Mouse (Mus musculus) adrenal gland, adult 2 months (tissue): ENCODE data around the gene Dync1i2. TPM values are rescaled to one million over a fixed set of nuclear protein-coding genes. Genes with fewer than 3 reads are reported as not detected.
A peak's percentile ranks its signal among the peaks of the same experiment; 100 is the strongest.

Source experiments
- DNase-seq: peaks from one replicate; pipeline ENCODE4 v3.0.0; 2021
- polyA plus RNA-seq: library from polyadenylated mRNA; depleted of rRNA; stranded (reverse); fragments of >200 nt; gene quantifications from 2 replicates; pipeline ENCODE4 v1.2.3, GENCODE M21; 2012
- total RNA-seq, 2 experiments: library from RNA; stranded (reverse); gene quantifications; 2 replicates each; pipeline ENCODE4 v1.2.3; 2021

The Dync1i2 gene
- total and polyA plus RNA-seq, 3 experiments = 4.8 to 102 (median 93.0) TPM

- no peak for DNase-seq
These were observed 57.8 kb downstream of the Dync1i2 start for GRCm38 (mm10) chr2:71269332-71269731.

GRCm38 (mm10) chr2:71270085-71270484 is 58.6 kb downstream of the Dync1i2 start:
- DNase-seq = no peak

- DNase-seq = peak; percentile 85
These were observed 62.6 kb downstream of the Dync1i2 start for GRCm38 (mm10) chr2:71273955-71274679.

- no peak for DNase-seq
These were observed 64.2 kb downstream of the Dync1i2 start for GRCm38 (mm10) chr2:71275734-71276133.

GRCm38 (mm10) chr2:71278791-71279775 is 67.6 kb downstream of the Dync1i2 start:
- no peak for DNase-seq

GRCm38 (mm10) chr2:71281981-71282380 is 70.5 kb downstream of the Dync1i2 start:
- DNase-seq = no peak

- DNase-seq = no peak
These were observed 78.7 kb downstream of the Dync1i2 start for GRCm38 (mm10) chr2:71290107-71290775.

GRCm38 (mm10) chr2:71291566-71291965 is 80.1 kb downstream of the Dync1i2 start:
- no peak for DNase-seq

GRCm38 (mm10) chr2:71293983-71294382 is 82.5 kb downstream of the Dync1i2 start:
- DNase-seq = no peak

GRCm38 (mm10) chr2:71294489-71294888 is 83.0 kb downstream of the Dync1i2 start:
- no peak for DNase-seq

GRCm38 (mm10) chr2:71295844-71296243 is 84.3 kb downstream of the Dync1i2 start:
- DNase-seq = no peak

GRCm38 (mm10) chr2:71297501-71297900 is 86.0 kb downstream of the Dync1i2 start:
- no peak for DNase-seq

- no peak for DNase-seq
These were observed 87.2 kb downstream of the Dync1i2 start for GRCm38 (mm10) chr2:71298729-71299128.

- DNase-seq = no peak
These were observed 90.7 kb downstream of the Dync1i2 start for GRCm38 (mm10) chr2:71302156-71302663.

- DNase-seq = no peak
These were observed 91.7 kb downstream of the Dync1i2 start for GRCm38 (mm10) chr2:71303221-71303620.

GRCm38 (mm10) chr2:71304821-71305220 is 93.3 kb downstream of the Dync1i2 start:
- no peak for DNase-seq

GRCm38 (mm10) chr2:71306357-71306756 is 94.9 kb downstream of the Dync1i2 start:
- no peak for DNase-seq

GRCm38 (mm10) chr2:71309726-71310125 is 98.2 kb downstream of the Dync1i2 start:
- no peak for DNase-seq

GRCm38 (mm10) chr2:71312067-71312466 is 100.6 kb downstream of the Dync1i2 start:
- no peak for DNase-seq
